Comparison of ENCODE assay signal across 18 mouse cellular contexts in genomic region chr3:101851363-101851762, GRCm38 (mm10). TPM values are rescaled to one million over a fixed set of nuclear protein-coding genes. Genes with fewer than 3 reads are reported as not detected.
"Had no signal": no experiment of that assay in that cellular context is flagged by ENCODE, and none has a peak within 500 bp of the region (broad histone marks: within the 10 kb centered on the region; RNA-seq: fewer than 3 reads in every experiment).

No protein-coding gene starts in this region.

- H3K4me3 ChIP-seq: midbrain, embryonic 10.5 days; midbrain, embryonic 13.5 days; myocyte; neural tube, embryonic 12.5 days had no signal

- DNase-seq: lung, adult 18-20 months; lung, embryonic 14.5 days; lung, postnatal 10 days; lung, postnatal 4 days; right cerebral cortex, postnatal 25 days; right cerebral cortex, postnatal 4 days; spleen, adult 18-20 months; thymus, adult 18-20 months; thymus, postnatal 14 days; thymus, postnatal 36 days had no signal

- ATAC-seq: midbrain, embryonic 13.5 days; midbrain, embryonic 16.5 days had no signal

- H3K4me2 ChIP-seq: lung, embryonic 14.5 days; midbrain, embryonic 13.5 days; neural tube, embryonic 12.5 days had no signal

- H3K27me3 ChIP-seq: midbrain, embryonic 13.5 days; neural tube, embryonic 12.5 days had no signal

- H3K36me3 ChIP-seq: midbrain, embryonic 10.5 days; midbrain, embryonic 13.5 days; neural tube, embryonic 12.5 days had no signal

- H3K9me3 ChIP-seq: midbrain, embryonic 10.5 days; midbrain, embryonic 13.5 days; neural tube, embryonic 12.5 days had no signal

- H3K4me1 ChIP-seq: midbrain, embryonic 10.5 days; midbrain, embryonic 13.5 days; neural tube, embryonic 12.5 days had no signal

- H3K27ac ChIP-seq: midbrain, embryonic 10.5 days; midbrain, embryonic 13.5 days; neural tube, embryonic 12.5 days had no signal

- H3K9ac ChIP-seq: lung, embryonic 14.5 days; midbrain, embryonic 13.5 days; neural tube, embryonic 12.5 days had no signal

RNA-seq across cellular contexts. Expression of gene Mab21l3, which starts 2.6 kb away (rescaled TPM):
- total RNA-seq: megakaryocyte, adult 5-6 weeks; megakaryocyte-erythroid progenitor cell, adult 5-6 weeks; neutrophil, adult 5-6 weeks had no signal
